Mouse (Mus musculus) bone marrow, adult 2 months (tissue): ENCODE data around the gene Enkd1. TPM values are rescaled to one million over a fixed set of nuclear protein-coding genes. Genes with fewer than 3 reads are reported as not detected.

Experiments used
- H3K27ac ChIP-seq: fragments of 200-500 bp; 2 replicates; pipeline ENCODE4 v1.5.1; 2012; ENCODE audit warnings: low read depth, mild to moderate bottlenecking, control low read depth, inconsistent platforms, low read length; ENCODE audit not compliant: control insufficient read depth, poor library complexity, insufficient read depth
- H3K4me1 ChIP-seq: fragments of 200-500 bp; 2 replicates; pipeline ENCODE4 v1.6.1; 2011; ENCODE audit warnings: low read length; ENCODE audit not compliant: control insufficient read depth, insufficient read depth
- H3K4me3 ChIP-seq: fragments of 200-500 bp; replicated peaks from 2 replicates; pipeline ENCODE3; 2011; ENCODE audit warnings: mild to moderate bottlenecking, low read depth, low read length, control low read depth; ENCODE audit not compliant: control insufficient read depth
- CTCF ChIP-seq: fragments of 200-500 bp; IDR thresholded peaks from 2 replicates; pipeline ENCODE4 v1.5.1; 2011; ENCODE audit warnings: low read length, control low read depth; ENCODE audit not compliant: control insufficient read depth, insufficient read depth
- POLR2A ChIP-seq: fragments of 200-500 bp; IDR thresholded peaks from 2 replicates; pipeline ENCODE4 v1.6.1; 2011; ENCODE audit warnings: low read depth, mild to moderate bottlenecking, control low read depth, low read length, borderline replicate concordance; ENCODE audit not compliant: control insufficient read depth
- WGBS: fragments of 180-500 bp; shearing (Covaris S2); methylation state at CpG from one replicate; pipeline ENCODE4 v1.1.7; 2018; 5-methylcytosine and 5-hydroxymethylcytosine counted together
- polyA plus RNA-seq: library from polyadenylated mRNA; stranded (reverse); fragments of >200 nt; gene quantifications from 2 replicates; pipeline ENCODE4 v1.2.4, GENCODE M21; 2011; ENCODE audit warnings: low replicate concordance; ENCODE audit not compliant: missing spikeins, insufficient read depth, insufficient read length

Enkd1 gene
- polyA plus RNA-seq, 1 experiment = 18.9 TPM

- TF ChIP-seq POLR2A (no peak), CTCF (no peak)
- 86% methylated on average over 1 of the region's 1 CpGs for WGBS
- Histone ChIP-seq H3K27ac (no peak overlapping the region), H3K4me3 (no peak overlapping the region), H3K4me1 (no peaks in the 10 kb centered on the region)
Measured at GRCm38 (mm10) chr8:105677891-105678290, 30.1 kb downstream of the Enkd1 start.

GRCm38 (mm10) chr8:105661167-105661566 is 46.8 kb downstream of the Enkd1 start:
- no peak for TF ChIP-seq CTCF
- TF ChIP-seq POLR2A = no peak
- WGBS = 52% methylated on average over 3 of the region's 3 CpGs
- H3K27ac ChIP-seq = no peak overlapping the region

GRCm38 (mm10) chr8:105657641-105658040 is 50.4 kb downstream of the Enkd1 start:
- TF ChIP-seq POLR2A (no peak), CTCF (no peak)
- H3K4me3 ChIP-seq = no peak overlapping the region
- H3K27ac ChIP-seq = no peak overlapping the region

More at GRCm38 (mm10) chr8:105661167-105661566, 46.8 kb downstream of the Enkd1 start:
- Histone ChIP-seq H3K4me1 (no peaks in the 10 kb centered on the region), H3K4me3 (no peak overlapping the region)

More at GRCm38 (mm10) chr8:105657641-105658040, 50.4 kb downstream of the Enkd1 start:
- H3K4me1 ChIP-seq = no peaks in the 10 kb centered on the region

Other genes with a start within 250 kb of the Enkd1 start
- 3.3 and 3.5 TPM in 2 replicates for gene Tppp3, start 236.7 kb downstream of the Enkd1 start, polyA plus RNA-seq
- gene Zdhhc1, start 211.3 kb downstream of the Enkd1 start, polyA plus RNA-seq = 7.3 and 10.1 TPM in 2 replicates
- 0.82 TPM in 1 of 2 replicates, not detected in the other for gene Hsd11b2, start 189.5 kb downstream of the Enkd1 start, polyA plus RNA-seq
- 37.5 and 58.3 TPM in 2 replicates for gene Atp6v0d1, start 142.2 kb downstream of the Enkd1 start, polyA plus RNA-seq
- gene Ripor1, start 103.0 kb downstream of the Enkd1 start, polyA plus RNA-seq = 11.9 and 23.1 TPM in 2 replicates
- 77.0 and 79.4 TPM in 2 replicates for gene Ctcf, start 71.6 kb downstream of the Enkd1 start, polyA plus RNA-seq
- not detected in 2 replicates for gene Agrp, start 70.8 kb downstream of the Enkd1 start, polyA plus RNA-seq
- 21.2 and 42.6 TPM in 2 replicates for gene Carmil2, start 21.9 kb downstream of the Enkd1 start, polyA plus RNA-seq
- gene Acd, start 7.1 kb downstream of the Enkd1 start, polyA plus RNA-seq = 26.8 and 33.4 TPM in 2 replicates
- 5.3 and 6.4 TPM in 2 replicates for gene Pard6a, start 7.1 kb downstream of the Enkd1 start, polyA plus RNA-seq
- gene 4933405L10Rik, start 555 bp downstream of the Enkd1 start, polyA plus RNA-seq = not detected in 2 replicates
- 1.2 and 2.0 TPM in 2 replicates for gene Gfod2, start 50.5 kb upstream of the Enkd1 start, polyA plus RNA-seq
- gene Ranbp10, start 119.1 kb upstream of the Enkd1 start, polyA plus RNA-seq = 90.8 and 98.0 TPM in 2 replicates
- 3.6 TPM in 1 of 2 replicates, not detected in the other for gene Tsnaxip1, start 119.5 kb upstream of the Enkd1 start, polyA plus RNA-seq
- 30.3 and 73.2 TPM in 2 replicates for gene Cenpt, start 145.1 kb upstream of the Enkd1 start, polyA plus RNA-seq
- gene Thap11, start 146.9 kb upstream of the Enkd1 start, polyA plus RNA-seq = 9.8 and 12.6 TPM in 2 replicates
- 35.2 and 54.8 TPM in 2 replicates for gene Nutf2, start 152.4 kb upstream of the Enkd1 start, polyA plus RNA-seq
- 18.9 and 44.1 TPM in 2 replicates for gene Edc4, start 172.7 kb upstream of the Enkd1 start, polyA plus RNA-seq
- gene Nrn1l, start 185.4 kb upstream of the Enkd1 start, polyA plus RNA-seq = 2.5 TPM in 1 of 2 replicates, not detected in the other
- 2.9 and 6.0 TPM in 2 replicates for gene Pskh1, start 192.2 kb upstream of the Enkd1 start, polyA plus RNA-seq
- not detected in 2 replicates for gene Ctrl, start 225.7 kb upstream of the Enkd1 start, polyA plus RNA-seq
- gene Psmb10, start 230.2 kb upstream of the Enkd1 start, polyA plus RNA-seq = 88.5 and 149 TPM in 2 replicates
- 4.6 and 15.5 TPM in 2 replicates for gene Lcat, start 235.2 kb upstream of the Enkd1 start, polyA plus RNA-seq